Comparison of ENCODE assay signal across 16 mouse cellular contexts in the genomic region with DNA sequence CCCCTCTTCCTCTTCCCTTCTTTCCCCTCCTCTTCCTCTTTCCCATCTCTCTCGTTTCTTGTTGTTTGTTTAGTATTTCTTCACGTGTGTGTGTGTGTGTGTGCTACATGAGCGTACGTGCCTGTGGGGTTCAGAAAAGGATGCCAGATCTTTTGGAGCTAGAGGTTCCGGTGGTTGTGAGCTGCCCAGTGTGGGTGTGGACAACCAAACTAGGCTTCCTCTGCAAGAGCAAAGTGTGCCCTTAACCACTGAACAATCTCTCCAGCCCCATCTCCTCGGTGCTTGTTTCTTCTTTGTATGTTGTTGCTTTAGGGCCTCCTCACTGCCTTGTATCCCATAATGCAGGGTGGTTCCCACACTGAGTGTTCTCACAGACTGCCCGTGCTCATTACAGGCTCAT.
DNase-seq lines count a peak whose midpoint lies in the region; ATAC-seq lines count a peak whose summit lies in the region.
"Had no signal": no experiment of that assay in that cellular context is flagged by ENCODE, and none has a peak within 500 bp of the region (broad histone marks: within the 10 kb centered on the region; RNA-seq: fewer than 3 reads in every experiment).

No protein-coding gene starts in this region.

- peak; percentile 5 for ATAC-seq in activated CD4-positive, CD25-positive, alpha-beta regulatory T cell, adult 4 months
- peak; percentile 17; the same call in 1 of the 2 replicates for ATAC-seq in megakaryocyte, adult 5-6 weeks (ENCODE audit: poor library complexity, severe bottlenecking)
- ATAC-seq: forebrain, embryonic 15.5 days; Patski had no signal

- peak; percentile 69 for DNase-seq in heart, adult 11 months
- DNase-seq in heart, adult 9 months (ENCODE audit: low spot score in 2 of 2): no peak
- DNase-seq in 416B (ENCODE audit: low read depth): peak; percentile 29
- no peak for DNase-seq in left cerebral cortex, postnatal 14 days (ENCODE audit: low spot score in 2 of 2)
- no peak for DNase-seq in retina, postnatal 1 day
- DNase-seq: adrenal gland, adult 2 months; adrenal gland, postnatal 25 days; cerebellum, adult 18-20 months; cerebellum, adult 9-11 months; cerebellum, postnatal 36 days; gastrocnemius, postnatal 36 days; heart, adult 2 months had no signal

- intact Hi-C loops in left cerebral cortex, postnatal 14 days (cut with DNase I): no loop called here

Comparison
In these comparisons a context has a peak if more than half of its experiments do, and no peak if none do; other contexts are left out.
1. DNase-seq: peak in heart, adult 11 months (single experiment) and 416B (single experiment); none in heart, adult 9 months (0 of 2), left cerebral cortex, postnatal 14 days (0 of 2) and retina, postnatal 1 day (single experiment).